Mouse (Mus musculus) liver, adult 2 months (tissue): ENCODE measurements around the gene Lhx5. TPM values are rescaled to one million over a fixed set of nuclear protein-coding genes. Genes with fewer than 3 reads are reported as not detected.

ENCODE experiments used
- DNase-seq: peaks from one replicate; pipeline ENCODE4 v3.0.0-alpha.2; 2011; ENCODE audit warnings: low read depth, low spot score; ENCODE audit errors: extremely low read depth
- H3K27ac ChIP-seq: fragments of 200-500 bp; replicated peaks from 2 replicates; pipeline ENCODE4 v1.5.1; 2012; ENCODE audit warnings: low read depth, mild to moderate bottlenecking, control low read depth, inconsistent platforms, low read length; ENCODE audit not compliant: insufficient read depth
- H3K27me3 ChIP-seq: fragments of 200-500 bp; 2 replicates; pipeline ENCODE4 v1.6.1; 2012; ENCODE audit warnings: mild to moderate bottlenecking, moderate library complexity, low read length, inconsistent platforms; ENCODE audit not compliant: control insufficient read depth, insufficient read depth
- H3K36me3 ChIP-seq: fragments of 200-500 bp; 2 replicates; pipeline ENCODE4 v1.6.1; 2012; ENCODE audit warnings: low read length, inconsistent platforms; ENCODE audit not compliant: control insufficient read depth, insufficient read depth
- H3K4me1 ChIP-seq: fragments of 200-500 bp; 2 replicates; pipeline ENCODE4 v1.6.1; 2011; ENCODE audit warnings: low read length; ENCODE audit not compliant: control insufficient read depth, insufficient read depth
- H3K4me3 ChIP-seq: fragments of 200-500 bp; 2 replicates; pipeline ENCODE4 v1.5.1; 2011; ENCODE audit warnings: low read depth, mild to moderate bottlenecking, control low read depth, low read length, moderate library complexity; ENCODE audit not compliant: insufficient read depth
- H3K79me2 ChIP-seq: fragments of 200-500 bp; 2 replicates; pipeline ENCODE4 v1.6.1; 2012; ENCODE audit warnings: inconsistent platforms, mild to moderate bottlenecking, low read length, moderate library complexity; ENCODE audit not compliant: control insufficient read depth, insufficient read depth
- H3K9ac ChIP-seq: fragments of 200-500 bp; 2 replicates; pipeline ENCODE4 v1.6.1; 2012; ENCODE audit warnings: low read depth, mild to moderate bottlenecking, control low read depth, inconsistent platforms, low read length
- CTCF ChIP-seq: fragments of 200-500 bp; IDR thresholded peaks from 2 replicates; pipeline ENCODE4 v1.5.1; 2011; ENCODE audit warnings: low read depth, low read length, control low read depth
- POLR2A ChIP-seq: fragments of 200-500 bp; IDR thresholded peaks from 2 replicates; pipeline ENCODE4 v1.6.1; 2011; ENCODE audit warnings: low read length, control low read depth; ENCODE audit not compliant: insufficient read depth; ENCODE audit errors: extremely low read depth
- WGBS: fragments of 180-500 bp; shearing (Covaris S2); methylation state at CpG from one replicate; pipeline ENCODE4 v1.1.7; 2018; 5-methylcytosine and 5-hydroxymethylcytosine counted together
- polyA plus RNA-seq: library from polyadenylated mRNA; depleted of rRNA; stranded (reverse); fragments of >200 nt; gene quantifications from 2 replicates; pipeline ENCODE4 v1.2.3, GENCODE M21; 2012
- total RNA-seq: library from RNA; depleted of rRNA; stranded (reverse); fragments of >200 nt; gene quantifications from 2 replicates; pipeline ENCODE4 v1.2.3, GENCODE M21; 2014

Lhx5 gene
- total and polyA plus RNA-seq, 2 experiments: not detected

DNA sequence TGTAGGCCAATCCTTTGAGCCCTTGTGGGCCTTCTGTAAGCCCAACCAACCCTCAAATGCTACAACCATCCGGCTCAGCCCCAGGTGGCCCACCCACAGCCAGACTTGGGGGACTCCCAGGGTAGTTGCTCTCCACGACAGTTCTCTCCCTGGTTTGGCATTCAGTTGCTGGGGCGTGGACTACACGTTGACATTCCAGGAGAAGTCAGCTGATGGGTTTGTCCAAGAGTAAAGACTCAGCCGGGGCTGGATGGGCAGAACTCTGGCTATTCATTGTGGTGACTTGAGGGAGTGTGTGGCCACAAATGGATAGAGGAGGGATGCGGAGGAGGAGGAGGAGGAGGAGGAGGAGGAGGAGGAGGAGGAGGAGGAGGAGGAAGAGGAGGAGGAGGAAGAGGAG, 2.5 kb upstream of the Lhx5 start:
- Histone ChIP-seq H3K27ac (no peak overlapping the region), H3K9ac (no peak overlapping the region), H3K79me2 (no peaks in the 10 kb centered on the region), H3K4me1 (no peaks in the 10 kb centered on the region), H3K27me3 (peaks cover 43% of the 10 kb centered on the region), H3K4me3 (no peak overlapping the region), H3K36me3 (no peaks in the 10 kb centered on the region)
- WGBS: 2% methylated on average over 5 of the region's 6 CpGs
- DNase-seq: no peak
- TF ChIP-seq CTCF (no peak), POLR2A (no peak)

DNA sequence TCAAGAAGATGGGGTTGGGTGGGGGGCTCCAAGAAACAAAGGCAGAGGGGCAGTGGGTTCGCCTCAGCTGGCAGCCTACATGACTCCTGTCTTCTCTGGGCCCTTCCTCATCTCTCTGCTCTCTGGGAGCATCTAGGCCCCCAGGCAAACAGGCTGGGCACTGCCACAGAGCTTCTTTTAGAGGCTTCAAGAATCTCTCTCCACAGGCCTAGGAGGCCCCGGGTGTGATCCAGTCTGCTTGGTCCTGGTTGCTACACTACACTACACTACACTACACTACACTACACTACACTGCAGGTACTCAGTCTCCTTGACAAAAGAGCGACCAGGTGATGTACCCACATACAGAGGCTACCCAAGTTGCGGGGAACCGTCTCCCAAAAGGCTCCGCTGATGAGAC, 1.8 kb upstream of the Lhx5 start:
- Histone ChIP-seq H3K36me3 (no peaks in the 10 kb centered on the region), H3K9ac (no peak overlapping the region), H3K27ac (no peak overlapping the region), H3K4me1 (no peaks in the 10 kb centered on the region), H3K79me2 (no peaks in the 10 kb centered on the region), H3K4me3 (no peak overlapping the region), H3K27me3 (peaks cover 41% of the 10 kb centered on the region)
- TF ChIP-seq POLR2A (no peak), CTCF (no peak)
- 6% methylated on average over 6 of the region's 6 CpGs for WGBS
- DNase-seq: no peak

DNA sequence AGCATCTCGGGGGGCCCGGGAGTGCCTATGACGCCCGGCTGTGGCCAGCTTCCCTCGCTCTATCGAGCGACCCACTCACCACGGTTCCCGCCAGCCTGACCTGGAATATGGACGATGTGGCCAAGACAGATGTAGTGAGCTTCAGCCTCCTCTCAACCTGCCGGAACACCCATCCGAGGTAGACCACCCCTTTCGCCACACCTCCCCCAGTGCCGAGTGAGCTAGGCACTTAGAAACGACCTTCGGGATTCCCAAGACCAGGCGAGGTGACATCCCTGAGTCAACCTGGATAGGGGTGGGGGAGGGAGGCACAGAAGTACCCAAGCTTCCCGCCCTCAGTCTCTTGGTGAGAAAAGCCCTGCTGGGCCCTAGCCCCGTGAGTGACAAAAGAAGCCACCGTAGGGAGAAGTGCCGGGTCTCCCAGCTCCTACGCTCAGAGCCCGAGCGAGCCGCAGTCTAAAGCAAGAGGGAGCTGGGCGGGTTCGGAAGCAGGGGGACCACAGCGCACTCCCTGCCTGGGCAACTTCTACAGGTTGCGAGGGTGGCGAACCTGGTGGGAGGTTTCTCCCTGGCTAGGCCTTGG, 407 bp upstream of the Lhx5 start:
- Histone ChIP-seq H3K4me1 (no peaks in the 10 kb centered on the region), H3K79me2 (no peaks in the 10 kb centered on the region), H3K36me3 (no peaks in the 10 kb centered on the region), H3K27ac (no peak overlapping the region), H3K9ac (no peak overlapping the region), H3K4me3 (no peak overlapping the region), H3K27me3 (peaks cover 43% of the 10 kb centered on the region)
- 4% methylated on average over 30 of the region's 30 CpGs for WGBS
- TF ChIP-seq CTCF (no peak), POLR2A (no peak)
- no peak for DNase-seq

DNA sequence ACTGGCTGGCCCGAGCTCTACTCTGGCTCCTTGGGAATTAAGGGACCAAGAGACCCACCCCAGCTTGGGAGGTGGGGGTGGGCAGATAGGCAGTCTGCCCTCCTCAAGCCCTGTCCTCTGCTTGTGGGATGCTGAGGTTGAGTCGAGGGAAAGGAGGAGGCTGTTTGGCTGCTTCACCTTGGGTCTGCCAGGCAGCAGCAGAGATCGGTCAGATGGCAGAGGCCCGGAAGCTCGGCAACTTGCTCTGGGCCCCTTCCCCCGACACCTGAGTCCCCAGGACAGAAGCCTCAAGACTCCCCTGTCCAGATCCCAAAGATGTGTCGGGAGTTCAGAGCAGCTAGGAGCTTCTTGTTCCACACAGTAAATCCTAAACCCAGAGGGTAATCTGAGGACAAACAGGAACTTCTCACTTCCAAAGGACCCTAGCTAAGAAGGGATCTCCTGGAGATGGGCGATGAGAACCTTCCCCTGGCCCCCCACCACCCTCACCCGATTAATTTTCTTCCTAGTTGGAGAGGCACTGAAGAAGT, 1.1 kb downstream of the Lhx5 start:
- Histone ChIP-seq H3K4me1 (no peaks in the 10 kb centered on the region), H3K36me3 (no peaks in the 10 kb centered on the region), H3K9ac (no peak overlapping the region), H3K27ac (no peak overlapping the region), H3K27me3 (peaks cover 39% of the 10 kb centered on the region), H3K4me3 (no peak overlapping the region), H3K79me2 (no peaks in the 10 kb centered on the region)
- no peak for DNase-seq
- 2% methylated on average over 9 of the region's 9 CpGs for WGBS
- TF ChIP-seq CTCF (no peak), POLR2A (no peak)

DNA sequence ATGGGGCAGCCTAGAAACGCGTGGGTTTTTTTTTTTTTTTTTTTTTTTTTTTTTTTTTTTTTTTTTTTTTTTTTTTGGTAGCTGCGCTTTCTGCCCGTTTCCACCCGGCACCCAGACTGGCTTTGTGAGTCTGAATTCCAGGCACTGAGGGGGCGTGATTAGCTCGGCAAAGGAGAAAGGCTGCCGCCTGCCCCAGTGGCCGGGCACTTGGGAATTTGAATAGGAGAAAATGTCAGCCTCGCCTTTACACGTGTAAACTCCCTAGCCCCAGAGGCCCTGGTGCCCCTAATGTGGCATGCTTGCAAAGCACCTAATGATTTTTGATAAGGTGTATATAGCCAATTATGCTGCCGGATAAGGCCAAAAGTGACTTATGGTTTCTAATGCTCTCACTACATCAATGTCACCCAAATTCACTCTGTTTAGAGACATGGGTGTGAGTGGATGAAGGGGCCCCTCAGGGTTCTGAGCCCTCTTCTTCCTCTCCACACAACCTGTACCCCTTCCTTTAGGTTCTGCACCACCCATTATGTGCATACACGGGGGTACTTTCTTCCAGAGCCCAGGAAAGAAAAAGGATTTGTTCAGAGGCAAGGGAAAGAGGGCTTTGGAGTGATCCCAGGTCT, 1.7 kb downstream of the Lhx5 start:
- no peak for DNase-seq
- Histone ChIP-seq H3K36me3 (no peaks in the 10 kb centered on the region), H3K4me3 (no peak overlapping the region), H3K27ac (no peak overlapping the region), H3K27me3 (peaks cover 39% of the 10 kb centered on the region), H3K9ac (no peak overlapping the region), H3K79me2 (no peaks in the 10 kb centered on the region), H3K4me1 (no peaks in the 10 kb centered on the region)
- WGBS: 5% methylated on average over 13 of the region's 13 CpGs
- no peak for TF ChIP-seq POLR2A
- TF ChIP-seq CTCF: no peak

DNA sequence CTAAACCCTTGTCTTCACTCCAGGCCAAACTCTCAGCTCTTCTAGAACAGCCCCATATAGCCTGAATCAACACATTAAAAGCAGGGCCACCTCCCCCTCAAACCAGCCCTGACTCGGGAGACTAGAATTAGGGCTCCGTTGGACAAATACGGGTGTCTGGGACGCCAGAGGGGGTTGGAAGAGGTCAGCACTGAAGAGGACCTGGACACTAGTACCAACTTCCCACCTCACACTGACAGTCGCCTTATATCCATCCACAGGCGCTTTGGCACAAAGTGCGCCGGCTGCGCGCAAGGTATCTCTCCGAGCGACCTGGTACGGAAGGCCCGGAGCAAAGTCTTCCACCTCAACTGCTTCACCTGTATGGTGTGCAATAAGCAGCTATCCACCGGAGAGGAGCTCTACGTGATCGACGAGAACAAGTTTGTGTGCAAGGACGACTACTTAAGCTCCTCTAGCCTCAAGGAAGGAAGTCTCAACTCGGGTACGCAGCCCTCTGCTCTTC, 2.8 kb downstream of the Lhx5 start:
- no peak overlapping the region for H3K4me3 ChIP-seq
- no peaks in the 10 kb centered on the region for H3K36me3 ChIP-seq
- no peak overlapping the region for H3K9ac ChIP-seq
- no peaks in the 10 kb centered on the region for H3K4me1 ChIP-seq
- no peak for DNase-seq
- peaks cover 40% of the 10 kb centered on the region for H3K27me3 ChIP-seq
- 6% methylated on average over 21 of the region's 21 CpGs for WGBS
- no peaks in the 10 kb centered on the region for H3K79me2 ChIP-seq
- no peak overlapping the region for H3K27ac ChIP-seq
- TF ChIP-seq CTCF (no peak), POLR2A (no peak)
